Mouse (Mus musculus): ENCODE results near the gene Gm13693.

DNA sequence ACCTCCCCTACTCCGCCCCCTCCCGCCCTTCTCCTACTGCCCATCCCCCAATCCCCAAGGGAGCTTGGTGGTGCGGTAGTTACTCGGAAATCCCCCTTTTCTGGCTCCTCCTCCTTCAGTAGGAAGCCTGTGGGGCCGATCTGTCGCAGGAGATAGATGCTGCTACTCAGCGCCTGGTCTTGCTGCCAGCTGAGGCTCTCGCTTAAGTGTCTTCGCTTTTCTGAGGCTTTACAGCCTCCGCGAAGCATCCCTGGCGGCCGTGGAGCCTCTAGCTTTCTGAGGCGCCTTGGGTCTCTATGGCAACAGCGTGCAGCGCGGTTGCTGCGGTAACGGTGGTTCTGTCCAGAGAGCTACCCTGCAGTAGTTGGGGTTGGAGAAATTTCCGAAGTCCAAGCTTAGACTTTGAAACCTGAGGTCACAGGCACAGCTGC lies 20.4 kb upstream of the Gm13693 start, which contains the start of gene Zswim2:
- TF ChIP-seq POLR2A (IDR thresholded peaks at IDR 0.05; ENCODE audit: low read depth, low read length) (no peak), CTCF (IDR thresholded peaks at IDR 0.05; ENCODE audit: extremely low read depth, insufficient read depth, insufficient read length, insufficient replicate concordance) (no peak)
